Comparison of ENCODE assay signal across 20 mouse cellular contexts in genomic region chr15:80913803-80914202, GRCm38 (mm10).
"Had no signal": no experiment of that assay in that cellular context is flagged by ENCODE, and none has a peak within 500 bp of the region (broad histone marks: within the 10 kb centered on the region; RNA-seq: fewer than 3 reads in every experiment).

No protein-coding gene starts in this region.

- H3K4me2 ChIP-seq: kidney, embryonic 15.5 days; limb, embryonic 13.5 days; liver, embryonic 15.5 days; midbrain, embryonic 11.5 days; midbrain, embryonic 15.5 days; neural tube, embryonic 12.5 days; neural tube, embryonic 15.5 days; stomach, embryonic 15.5 days had no signal

- ATAC-seq: midbrain, embryonic 15.5 days had no signal

- H3K27ac ChIP-seq: kidney, embryonic 15.5 days; limb, embryonic 10.5 days; limb, embryonic 13.5 days; liver, embryonic 15.5 days; midbrain, embryonic 15.5 days; neural tube, embryonic 12.5 days; neural tube, embryonic 15.5 days; stomach, embryonic 15.5 days had no signal

- H3K4me1 ChIP-seq: kidney, embryonic 15.5 days; limb, embryonic 10.5 days; limb, embryonic 13.5 days; midbrain, embryonic 15.5 days; neural tube, embryonic 12.5 days; neural tube, embryonic 15.5 days; stomach, embryonic 15.5 days had no signal

- H3K9me3 ChIP-seq: kidney, embryonic 15.5 days; limb, embryonic 10.5 days; limb, embryonic 13.5 days; liver, embryonic 15.5 days; midbrain, embryonic 15.5 days; neural tube, embryonic 12.5 days; neural tube, embryonic 15.5 days; stomach, embryonic 15.5 days had no signal

- DNase-seq: kidney, adult 11 months; kidney, adult 8-10 months; kidney, postnatal 10 days; kidney, postnatal 36 days; layer of hippocampus, adult 9-11 months; lung, adult 2 months; lung, postnatal 14 days; lung, postnatal 4 days; right cerebral cortex, postnatal 25 days; spleen, adult 18-20 months; thymus, postnatal 25 days had no signal

- H3K4me3 ChIP-seq: kidney, embryonic 15.5 days; limb, embryonic 10.5 days; limb, embryonic 13.5 days; liver, embryonic 15.5 days; midbrain, embryonic 15.5 days; neural tube, embryonic 12.5 days; neural tube, embryonic 15.5 days; stomach, embryonic 15.5 days had no signal

- H3K27me3 ChIP-seq: kidney, embryonic 15.5 days; limb, embryonic 13.5 days; liver, embryonic 15.5 days; midbrain, embryonic 15.5 days; neural tube, embryonic 12.5 days; neural tube, embryonic 15.5 days; stomach, embryonic 15.5 days had no signal

- H3K9ac ChIP-seq: kidney, embryonic 15.5 days; limb, embryonic 13.5 days; liver, embryonic 15.5 days; midbrain, embryonic 15.5 days; neural tube, embryonic 12.5 days; neural tube, embryonic 15.5 days; stomach, embryonic 15.5 days had no signal
